Mouse (Mus musculus) testis, adult 2 months (tissue): Measurements from ENCODE around the gene Gpr183. TPM values are rescaled to one million over a fixed set of nuclear protein-coding genes. Genes with fewer than 3 reads are reported as not detected.
A peak's percentile ranks its signal among the peaks of the same experiment; 100 is the strongest.

Source experiments
- H3K27ac ChIP-seq: fragments of 200-500 bp; 2 replicates; pipeline ENCODE4 v1.5.1; 2012; ENCODE audit warnings: low read depth, low read length; ENCODE audit not compliant: control insufficient read depth, insufficient read depth
- H3K27me3 ChIP-seq: fragments of 200-500 bp; 2 replicates; pipeline ENCODE4 v1.6.1; 2012; ENCODE audit warnings: mild to moderate bottlenecking, low read length, moderate library complexity; ENCODE audit not compliant: control insufficient read depth, insufficient read depth
- H3K36me3 ChIP-seq: fragments of 200-500 bp; 2 replicates; pipeline ENCODE4 v1.6.1; 2012; ENCODE audit warnings: mild to moderate bottlenecking, low read length; ENCODE audit not compliant: control insufficient read depth, insufficient read depth
- H3K4me1 ChIP-seq: fragments of 200-500 bp; 2 replicates; pipeline ENCODE4 v1.6.1; 2012; ENCODE audit warnings: low read length; ENCODE audit not compliant: control insufficient read depth, insufficient read depth
- H3K4me3 ChIP-seq: fragments of 200-500 bp; 2 replicates; pipeline ENCODE4 v1.5.1; 2012; ENCODE audit warnings: low read depth, mild to moderate bottlenecking, low read length, moderate library complexity, mixed read lengths; ENCODE audit not compliant: control insufficient read depth
- CTCF ChIP-seq: fragments of 200-500 bp; IDR thresholded peaks from 2 replicates; pipeline ENCODE4 v1.5.1; 2012; ENCODE audit warnings: low read depth, mild to moderate bottlenecking, inconsistent platforms, low read length, moderate library complexity; ENCODE audit not compliant: control insufficient read depth, insufficient read depth, insufficient replicate concordance
- POLR2A ChIP-seq: fragments of 200-500 bp; IDR thresholded peaks from 2 replicates; pipeline ENCODE4 v1.6.1; 2012; ENCODE audit warnings: low read depth, mild to moderate bottlenecking, inconsistent platforms, low read length, moderate library complexity; ENCODE audit not compliant: control insufficient read depth
- polyA plus RNA-seq: library from polyadenylated mRNA; depleted of rRNA; stranded (reverse); fragments of >200 nt; gene quantifications from 2 replicates; pipeline ENCODE4 v1.2.3, GENCODE M21; 2012

Gpr183 gene
- polyA plus RNA-seq, 1 experiment, result 0.15 TPM

DNA sequence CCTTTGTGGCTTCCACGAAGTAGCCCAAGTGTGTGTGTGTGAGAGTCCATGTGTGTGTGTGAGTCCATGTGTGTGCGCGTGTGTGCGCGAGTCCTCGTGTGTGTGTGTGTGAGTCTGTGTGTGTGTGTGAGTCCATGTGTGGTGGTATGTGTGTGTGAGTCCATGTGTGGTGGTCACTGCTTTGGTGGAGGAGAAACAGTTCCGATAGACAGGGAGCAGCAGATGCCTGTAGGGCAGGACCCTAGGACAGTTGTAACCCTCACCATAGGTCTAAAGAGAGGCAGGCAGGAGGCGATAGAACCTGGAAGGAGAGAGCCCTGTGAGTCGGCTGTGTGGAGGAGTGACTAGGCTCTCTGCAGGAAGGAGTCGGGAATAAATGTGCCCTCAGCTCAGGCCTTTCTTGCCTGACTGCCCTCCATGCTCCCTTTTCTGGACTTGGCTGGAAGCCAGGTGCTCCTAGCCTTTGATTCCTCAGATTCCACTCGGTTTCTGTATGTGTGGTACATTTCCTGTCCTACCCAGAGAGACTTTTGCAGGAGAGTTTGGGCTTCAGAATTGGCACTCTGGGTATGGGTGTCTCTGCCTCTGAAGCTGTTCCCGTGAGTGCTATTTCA is 44.4 kb downstream of the Gpr183 start:
- TF ChIP-seq POLR2A, result 0 out of 2 replicates have a peak, but pooled peaks have one; percentile 32
- no peak for TF ChIP-seq CTCF
- Histone ChIP-seq H3K27ac (no peak overlapping the region), H3K4me3 (no peak overlapping the region), H3K4me1 (peaks cover 3% of the 10 kb centered on the region), H3K36me3 (no peaks in the 10 kb centered on the region), H3K27me3 (no peaks in the 10 kb centered on the region)

DNA sequence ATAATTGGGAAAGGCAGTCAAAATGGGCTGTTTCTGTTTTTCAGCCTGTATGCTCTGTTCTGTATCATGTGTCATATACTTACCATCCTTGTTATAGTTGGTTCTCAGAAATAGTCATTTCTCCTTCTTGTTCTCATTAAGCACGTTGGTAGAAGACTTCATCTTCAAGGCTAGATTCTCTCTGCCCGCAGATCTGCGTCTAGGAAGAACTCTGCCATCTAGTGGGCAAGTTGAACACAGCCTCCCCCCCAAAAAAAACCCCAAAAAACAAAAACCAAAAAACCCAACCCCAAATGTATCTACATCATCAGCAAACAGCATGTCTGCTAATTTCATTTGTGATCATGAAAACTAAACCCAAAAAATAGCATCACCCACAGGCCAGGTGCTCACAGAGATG is 45.2 kb downstream of the Gpr183 start:
- Histone ChIP-seq H3K4me1 (no peaks in the 10 kb centered on the region; the same call in 1 of the 2 replicates), H3K4me3 (no peak overlapping the region), H3K27ac (no peak overlapping the region), H3K36me3 (no peaks in the 10 kb centered on the region), H3K27me3 (no peaks in the 10 kb centered on the region)
- no peak for TF ChIP-seq POLR2A

DNA sequence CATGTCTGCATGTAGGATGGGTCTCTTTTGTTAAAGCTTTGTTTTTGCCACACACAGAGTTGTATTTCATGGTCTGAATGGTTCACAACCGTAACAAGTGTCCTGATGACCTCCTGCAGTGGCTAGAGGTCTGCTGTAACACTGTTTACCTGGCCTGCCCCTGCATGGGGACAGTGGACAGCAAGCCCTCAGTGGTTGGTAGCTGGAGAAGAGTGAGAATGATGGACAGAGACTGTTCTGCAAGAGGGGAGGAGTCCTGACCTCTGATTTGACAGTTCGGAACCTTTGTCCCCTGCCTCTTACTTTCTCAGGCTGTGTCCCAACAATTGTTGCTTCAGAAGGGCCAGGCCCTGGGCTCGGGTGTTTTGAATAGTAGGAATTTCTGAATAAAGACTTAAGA is 46.7 kb downstream of the Gpr183 start:
- TF ChIP-seq POLR2A, result no peak
- no peak for TF ChIP-seq CTCF
- no peak overlapping the region for H3K4me3 ChIP-seq
- no peaks in the 10 kb centered on the region for H3K4me1 ChIP-seq
- H3K27me3 ChIP-seq, result no peaks in the 10 kb centered on the region
- H3K27ac ChIP-seq, result no peak overlapping the region
- H3K36me3 ChIP-seq, result no peaks in the 10 kb centered on the region

DNA sequence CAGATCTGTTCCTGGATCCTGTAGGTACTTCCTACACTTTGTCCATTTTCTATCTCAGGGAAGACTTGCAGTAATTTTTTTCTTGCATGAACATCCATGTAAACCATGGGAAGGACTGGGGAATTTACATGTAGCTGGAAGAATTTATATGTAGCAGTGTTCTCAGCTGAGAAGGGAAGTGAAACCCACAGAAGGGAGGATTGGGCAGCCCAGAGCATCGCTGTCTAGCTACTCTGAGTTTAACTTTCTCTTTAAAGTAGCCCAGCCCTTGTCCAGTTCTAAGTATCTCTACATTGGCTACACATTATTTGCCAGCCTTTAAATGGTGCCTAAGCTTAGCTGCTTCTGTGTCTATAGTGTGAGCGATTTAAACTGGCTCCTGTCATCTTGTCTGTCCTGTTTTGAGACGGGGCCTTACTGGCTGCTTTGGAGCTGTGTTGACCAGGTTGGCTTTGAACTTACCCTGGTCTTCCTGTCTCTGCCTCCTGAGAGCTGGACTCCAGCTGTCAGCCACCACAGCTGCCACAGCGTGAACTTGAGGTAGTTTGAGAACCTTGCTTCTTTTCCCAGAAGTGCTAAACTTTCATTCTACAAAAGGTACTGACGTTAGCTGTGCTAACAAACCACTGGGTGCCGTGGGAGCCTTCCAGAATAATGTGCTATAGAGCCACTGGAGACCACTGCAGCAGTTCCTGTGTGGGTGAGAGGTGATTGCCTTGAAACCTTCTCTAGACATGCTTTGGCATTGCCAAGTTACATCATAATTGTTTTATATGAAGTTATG is 48.5 kb downstream of the Gpr183 start:
- Histone ChIP-seq H3K27me3 (no peaks in the 10 kb centered on the region), H3K27ac (no peak overlapping the region), H3K4me3 (no peak overlapping the region), H3K36me3 (no peaks in the 10 kb centered on the region), H3K4me1 (no peaks in the 10 kb centered on the region)
- TF ChIP-seq CTCF, result no peak
- TF ChIP-seq POLR2A, result no peak

DNA sequence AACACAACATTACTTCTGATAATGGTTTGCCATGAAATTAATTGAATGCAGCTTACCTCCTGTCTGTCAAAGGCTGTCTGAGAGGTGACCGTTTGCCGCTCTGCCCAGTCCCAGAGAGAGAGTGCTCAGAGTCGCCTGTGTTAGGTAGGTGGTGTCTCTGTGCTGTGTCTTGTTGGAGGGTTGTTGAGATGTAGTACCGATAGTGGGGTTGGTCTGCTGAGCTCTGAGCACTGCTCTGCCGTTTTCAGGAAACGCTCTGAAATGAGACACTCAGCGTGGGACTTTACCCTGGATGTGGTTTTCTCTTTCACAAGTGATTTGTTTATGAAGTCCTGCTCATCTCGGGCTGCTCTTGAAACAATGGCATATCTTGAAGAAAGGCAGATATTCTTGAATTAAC is 49.4 kb downstream of the Gpr183 start, which contains the start of gene Gpr18:
Gpr18 (minus strand) TSS at position 161 of the 400 bp plus-strand sequence.
- Histone ChIP-seq H3K4me3 (no peak within 1 kb of the TSS), H3K4me1 (no peaks in the 10 kb centered on the region), H3K36me3 (no peaks in the 10 kb centered on the region), H3K27ac (no peak within 1 kb of the TSS), H3K27me3 (no peaks in the 10 kb centered on the region)
- TF ChIP-seq CTCF, result no peak
- TF ChIP-seq POLR2A, result no peak

DNA sequence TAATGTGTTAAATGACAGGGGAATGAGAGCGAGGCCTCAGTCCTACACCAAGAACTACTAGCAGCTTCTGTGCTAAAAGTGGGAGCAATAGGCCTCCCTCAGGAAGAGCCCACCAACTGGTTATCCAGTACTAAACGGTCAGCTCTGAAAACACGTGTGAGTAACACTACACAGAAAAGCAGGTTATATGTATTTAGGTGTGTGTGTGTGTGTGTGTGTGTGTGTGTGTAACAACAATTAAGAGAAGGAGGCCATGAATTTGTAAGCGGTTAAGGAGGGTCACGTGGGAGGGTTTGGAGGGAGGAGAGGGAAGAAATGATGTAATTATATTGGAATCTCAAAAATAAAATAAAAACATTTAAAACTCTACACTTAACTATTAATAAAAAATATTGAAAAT is 49.9 kb downstream of the Gpr183 start:
- Histone ChIP-seq H3K36me3 (no peaks in the 10 kb centered on the region), H3K27ac (no peak overlapping the region), H3K4me1 (no peaks in the 10 kb centered on the region), H3K27me3 (no peaks in the 10 kb centered on the region), H3K4me3 (no peak overlapping the region)
- TF ChIP-seq CTCF, result no peak
- no peak for TF ChIP-seq POLR2A

DNA sequence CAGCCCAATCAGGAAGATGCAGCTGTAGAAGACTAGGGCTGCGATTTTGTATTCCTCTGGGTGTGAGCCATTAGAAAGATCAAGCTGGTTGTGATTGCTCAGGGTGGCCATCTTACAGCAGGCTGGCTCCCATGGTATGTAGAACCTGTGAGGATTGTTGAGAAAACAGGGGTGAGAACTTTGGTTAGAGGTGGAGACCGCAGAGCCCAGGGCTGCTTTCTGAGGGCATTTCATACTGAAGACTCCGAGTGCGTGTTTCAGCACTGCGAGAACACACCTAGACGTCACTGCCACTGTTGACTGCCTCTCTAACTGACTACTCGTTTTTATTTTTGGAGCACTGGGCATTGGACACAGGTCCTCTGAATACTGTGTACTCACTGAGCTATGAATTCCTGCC is 52.5 kb downstream of the Gpr183 start:
- no peak overlapping the region for H3K27ac ChIP-seq
- H3K4me3 ChIP-seq, result no peak overlapping the region
- H3K27me3 ChIP-seq, result no peaks in the 10 kb centered on the region
- H3K36me3 ChIP-seq, result no peaks in the 10 kb centered on the region; the same call in 1 of the 2 replicates
- no peak for TF ChIP-seq CTCF
- no peak for TF ChIP-seq POLR2A
- H3K4me1 ChIP-seq, result no peaks in the 10 kb centered on the region

DNA sequence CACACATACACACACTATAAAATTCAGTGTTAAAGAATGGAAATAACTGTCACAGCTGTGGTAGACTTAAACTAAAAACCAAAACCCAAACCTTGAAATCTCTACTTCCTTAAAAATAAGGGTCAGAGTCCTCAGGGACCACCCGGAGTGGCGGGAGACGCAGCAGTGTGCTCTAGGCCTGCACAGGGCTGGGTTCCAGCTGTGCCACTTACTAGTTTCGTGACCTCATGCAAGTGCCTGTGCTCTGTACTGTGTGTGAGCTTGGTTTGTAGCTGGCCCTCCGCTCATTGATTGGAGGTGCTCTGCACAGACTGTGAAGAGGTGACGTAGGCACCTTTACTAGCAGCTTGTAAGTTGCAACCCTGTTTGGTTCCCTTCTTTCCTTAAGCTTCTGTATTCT is 55.1 kb downstream of the Gpr183 start:
- no peak overlapping the region for H3K27ac ChIP-seq
- H3K4me1 ChIP-seq, result no peaks in the 10 kb centered on the region
- TF ChIP-seq CTCF (no peak), POLR2A (no peak)
- no peaks in the 10 kb centered on the region for H3K27me3 ChIP-seq
- no peak overlapping the region for H3K4me3 ChIP-seq
- H3K36me3 ChIP-seq, result no peaks in the 10 kb centered on the region; the same call in 1 of the 2 replicates
